Mouse (Mus musculus) lung, embryonic 14.5 days (tissue): ENCODE results near the gene Gm20498. TPM values are rescaled to one million over a fixed set of nuclear protein-coding genes. Genes with fewer than 3 reads are reported as not detected.
"Not testable (repeated sequence)": the region's sequence is repeated elsewhere in the genome, so short reads cannot be mapped to it uniquely, and the experiment has no call there.

Experiments
- ATAC-seq: fragments of 200-750 bp; cut with Nextera tagmentation; 2 replicates; pipeline ENCODE4 v1.8.0; 2017; ENCODE audit warnings: mild to moderate bottlenecking, moderate TSS enrichment, moderate library complexity; ENCODE audit not compliant: insufficient read depth
- DNase-seq: peaks from one replicate; pipeline ENCODE4 v3.0.0-alpha.2; 2015
- H3K27ac ChIP-seq: fragments of 300-500 bp; sonication (generic); 2 replicates; pipeline ENCODE4 v1.5.1; 2014; ENCODE audit warnings: low read depth, mild to moderate bottlenecking, moderate library complexity
- H3K27me3 ChIP-seq: fragments of 300-500 bp; sonication (generic); 2 replicates; pipeline ENCODE4 v1.6.1; 2014; ENCODE audit warnings: low read length, control low read depth; ENCODE audit not compliant: insufficient read depth
- H3K36me3 ChIP-seq: fragments of 300-500 bp; sonication (generic); 2 replicates; pipeline ENCODE4 v1.6.1; 2014; ENCODE audit warnings: control low read depth; ENCODE audit not compliant: insufficient read depth
- H3K4me1 ChIP-seq: fragments of 300-500 bp; sonication (generic); 2 replicates; pipeline ENCODE4 v1.6.1; 2014; ENCODE audit warnings: antibody characterized with exemption, control low read depth; ENCODE audit not compliant: insufficient read depth
- H3K4me2 ChIP-seq: fragments of 300-500 bp; sonication (generic); 2 replicates; pipeline ENCODE4 v1.6.1; 2014; ENCODE audit warnings: mild to moderate bottlenecking
- H3K4me3 ChIP-seq: fragments of 300-500 bp; sonication (generic); 2 replicates; pipeline ENCODE4 v1.5.1; 2014; ENCODE audit warnings: low read depth, low read length
- H3K9ac ChIP-seq: fragments of 300-500 bp; sonication (generic); 2 replicates; pipeline ENCODE4 v1.6.1; 2014
- H3K9me3 ChIP-seq: fragments of 300-500 bp; sonication (generic); 2 replicates; pipeline ENCODE4 v1.6.1; 2016; ENCODE audit warnings: low read depth, low read length, control low read depth
- CTCF ChIP-seq: IDR thresholded peaks from 2 replicates; pipeline ENCODE4 v1.5.1; 2016; ENCODE audit warnings: antibody characterized with exemption, low read depth
- WGBS: fragments of 180-500 bp; shearing (Covaris S2); extraction: QIAGEN DNeasy Blood & Tissue Kit; methylation state at CpG from one replicate; pipeline ENCODE4 v1.1.7; 2014; 5-methylcytosine and 5-hydroxymethylcytosine counted together
- polyA plus RNA-seq: library from polyadenylated mRNA; unstranded; fragments of >200 nt; fragmentation: Nextera tagmentation; extraction: Ambion mirVana; gene quantifications from 2 replicates; pipeline ENCODE4 v1.2.1, GENCODE M21; 2014

Gene Gm20498
- polyA plus RNA-seq, 1 experiment from 2014 or later, result 30.3 TPM

GRCm38 (mm10) chr12:81421846-81422245 lies 110.9 kb downstream of the Gm20498 start, which contains the start of gene Adam4:
Gene Adam4 (minus strand): TSS chr12:81421946.
- Histone ChIP-seq H3K27me3 (no peaks in the 10 kb centered on the region), H3K4me3 (no peak within 1 kb of the TSS), H3K36me3 (peaks cover 4% of the 10 kb centered on the region; the same call in 1 of the 2 replicates), H3K27ac (no peak within 1 kb of the TSS), H3K9ac (no peak within 1 kb of the TSS), H3K4me1 (no peaks in the 10 kb centered on the region), H3K4me2 (no peak within 1 kb of the TSS), H3K9me3 (no peaks in the 10 kb centered on the region; the same call in 1 of the 2 replicates)
- DNase-seq (no peak), ATAC-seq (no peak)
- 91% methylated on average over 1 of the region's 1 CpGs for WGBS
- TF ChIP-seq CTCF, result no peak

GRCm38 (mm10) chr12:81413211-81413610 lies 119.5 kb downstream of the Gm20498 start:
- no peak for TF ChIP-seq CTCF
- Histone ChIP-seq H3K4me2 (no peak overlapping the region), H3K27ac (no peak overlapping the region), H3K27me3 (no peaks in the 10 kb centered on the region), H3K4me1 (no peaks in the 10 kb centered on the region), H3K4me3 (no peak overlapping the region), H3K36me3 (no peaks in the 10 kb centered on the region), H3K9me3 (no peaks in the 10 kb centered on the region), H3K9ac (no peak overlapping the region)
- ATAC-seq (no peak), DNase-seq (no peak)
- WGBS, result 79% methylated on average over 3 of the region's 3 CpGs

- Histone ChIP-seq H3K9me3 (no peaks in the 10 kb centered on the region), H3K4me2 (no peak overlapping the region), H3K27ac (no peak overlapping the region), H3K9ac (no peak overlapping the region), H3K27me3 (no peaks in the 10 kb centered on the region), H3K36me3 (no peaks in the 10 kb centered on the region), H3K4me3 (no peak overlapping the region), H3K4me1 (no peaks in the 10 kb centered on the region)
- no peak for TF ChIP-seq CTCF
- ATAC-seq (no peak), DNase-seq (no peak)
- WGBS, result 81% methylated on average over 3 of the region's 3 CpGs
These were observed 123.7 kb downstream of the Gm20498 start for GRCm38 (mm10) chr12:81408966-81409365.

GRCm38 (mm10) chr12:81402187-81402586 lies 130.5 kb downstream of the Gm20498 start:
- Histone ChIP-seq H3K4me2 (no peak overlapping the region), H3K27me3 (no peaks in the 10 kb centered on the region), H3K36me3 (no peaks in the 10 kb centered on the region), H3K27ac (no peak overlapping the region), H3K4me3 (no peak overlapping the region), H3K4me1 (no peaks in the 10 kb centered on the region), H3K9me3 (no peaks in the 10 kb centered on the region), H3K9ac (no peak overlapping the region)
- 17% methylated on average over 1 of the region's 1 CpGs for WGBS
- TF ChIP-seq CTCF, result peak; percentile 86
- ATAC-seq (0 out of 2 replicates have a peak, but pooled peaks have one; percentile 24), DNase-seq (peak; percentile 82)

GRCm38 (mm10) chr12:81379364-81379763 lies 153.3 kb downstream of the Gm20498 start, which contains the start of gene Gm4787:
Gene Gm4787 (minus strand): TSS chr12:81379464.
- not testable (repeated sequence) for H3K36me3 ChIP-seq, H3K4me1 ChIP-seq, ATAC-seq, H3K4me3 ChIP-seq, DNase-seq, H3K27me3 ChIP-seq, H3K9ac ChIP-seq, H3K27ac ChIP-seq, H3K9me3 ChIP-seq, H3K4me2 ChIP-seq
- WGBS, result 90% methylated on average over 1 of the region's 1 CpGs

GRCm38 (mm10) chr12:81333841-81334240 lies 198.9 kb downstream of the Gm20498 start:
- H3K27ac ChIP-seq, result no peak overlapping the region
- no peaks in the 10 kb centered on the region for H3K9me3 ChIP-seq
- H3K4me2 ChIP-seq, result no peak overlapping the region
- H3K36me3 ChIP-seq, result no peaks in the 10 kb centered on the region
- DNase-seq, result no peak
- ATAC-seq, result no peak
- peaks cover 17% of the 10 kb centered on the region; the same call in 1 of the 2 replicates for H3K27me3 ChIP-seq
- TF ChIP-seq CTCF, result no peak
- H3K4me3 ChIP-seq, result no peak overlapping the region
- H3K9ac ChIP-seq, result no peak overlapping the region
- H3K4me1 ChIP-seq, result no peaks in the 10 kb centered on the region
- WGBS, result 71% methylated on average over 5 of the region's 5 CpGs

- Histone ChIP-seq H3K27me3 (peaks cover 17% of the 10 kb centered on the region; the same call in 1 of the 2 replicates), H3K9me3 (no peaks in the 10 kb centered on the region), H3K36me3 (no peaks in the 10 kb centered on the region), H3K27ac (no peak within 1 kb of the TSS), H3K4me2 (peak within 1 kb of the TSS; percentile 99), H3K4me3 (peak within 1 kb of the TSS; percentile 58), H3K9ac (peak within 1 kb of the TSS; percentile 60), H3K4me1 (no peaks in the 10 kb centered on the region)
- DNase-seq (peak; percentile 65), ATAC-seq (peak; percentile 81)
- TF ChIP-seq CTCF, result no peak
- WGBS, result 1% methylated on average over 47 of the region's 47 CpGs
These were observed 199.8 kb downstream of the Gm20498 start, which contains the start of gene Slc8a3 for GRCm38 (mm10) chr12:81332875-81333421. Gene Slc8a3 (minus strand): TSS chr12:81333180.
